Mouse (Mus musculus): ENCODE data around the gene Rapsn.
A peak's percentile ranks its signal among the peaks of the same experiment; 100 is the strongest.

The Rapsn gene

GRCm38 (mm10) chr2:91080784-91081513 is 45.5 kb downstream of the Rapsn start:
- DNase-seq (ENCODE audit: low spot score) = no peak

GRCm38 (mm10) chr2:91081775-91082695 is 46.6 kb downstream of the Rapsn start, which contains the start of gene Spi1:
Spi1 (plus strand) TSS chr2:91082390.
- DNase-seq (ENCODE audit: low spot score) = no peak

GRCm38 (mm10) chr2:91082844-91083243 is 47.4 kb downstream of the Rapsn start:
- DNase-seq (ENCODE audit: low spot score) = peak; percentile 55

- no peak for DNase-seq (ENCODE audit: low spot score)
Measured at GRCm38 (mm10) chr2:91083366-91083940, 48.0 kb downstream of the Rapsn start.

GRCm38 (mm10) chr2:91084179-91084820 is 48.9 kb downstream of the Rapsn start:
- no peak for DNase-seq (ENCODE audit: low spot score)

- DNase-seq (ENCODE audit: low spot score) = no peak
Measured at GRCm38 (mm10) chr2:91085494-91086391, 50.3 kb downstream of the Rapsn start.

GRCm38 (mm10) chr2:91086392-91087237 is 51.2 kb downstream of the Rapsn start:
- DNase-seq (ENCODE audit: low spot score) = no peak

GRCm38 (mm10) chr2:91087453-91087852 is 52.0 kb downstream of the Rapsn start:
- DNase-seq (ENCODE audit: low spot score) = no peak

- no peak for DNase-seq (ENCODE audit: low spot score)
Measured at GRCm38 (mm10) chr2:91088987-91089386, 53.6 kb downstream of the Rapsn start.

GRCm38 (mm10) chr2:91090208-91090607 is 54.8 kb downstream of the Rapsn start:
- no peak for DNase-seq (ENCODE audit: low spot score)

- DNase-seq (ENCODE audit: low spot score) = no peak
Measured at GRCm38 (mm10) chr2:91090827-91091226, 55.4 kb downstream of the Rapsn start.

All from adipocyte (in vitro differentiated cells).